Mouse (Mus musculus) embryonic fibroblast, embryonic 13.5 days (primary cell): ENCODE data around the gene Cyp4f39. TPM values are rescaled to one million over a fixed set of nuclear protein-coding genes. Genes with fewer than 3 reads are reported as not detected.

Experiments
- H3K27ac ChIP-seq: 2 replicates; pipeline ENCODE4 v1.5.1; 2012; ENCODE audit warnings: low read length, control low read depth, inconsistent platforms; ENCODE audit not compliant: insufficient read depth
- H3K4me1 ChIP-seq: 2 replicates; pipeline ENCODE4 v1.6.1; 2011; ENCODE audit warnings: low read length; ENCODE audit not compliant: control insufficient read depth, insufficient read depth
- H3K4me3 ChIP-seq: 2 replicates; pipeline ENCODE4 v1.5.1; 2011; ENCODE audit warnings: mild to moderate bottlenecking, control low read depth, low read length; ENCODE audit not compliant: insufficient read depth
- CTCF ChIP-seq: IDR thresholded peaks from 2 replicates; pipeline ENCODE4 v1.5.1; 2011; ENCODE audit warnings: mild to moderate bottlenecking, control low read depth, low read length, moderate library complexity, borderline replicate concordance; ENCODE audit not compliant: insufficient read depth
- POLR2A ChIP-seq: IDR thresholded peaks from 2 replicates; pipeline ENCODE4 v1.6.1; 2011; ENCODE audit warnings: low read depth, mild to moderate bottlenecking, control low read depth, low read length, moderate library complexity
- polyA plus RNA-seq: library from polyadenylated mRNA; stranded (reverse); fragments of >200 nt; gene quantifications from 2 replicates; pipeline ENCODE4 v1.2.4, GENCODE M21; 2011; ENCODE audit warnings: low read depth; ENCODE audit not compliant: missing spikeins, insufficient read length

The Cyp4f39 gene
- polyA plus RNA-seq, 1 experiment, result not detected

GRCm38 (mm10) chr17:32454997-32455396 is 2.5 kb downstream of the Cyp4f39 start:
- H3K4me1 ChIP-seq, result no peaks in the 10 kb centered on the region
- TF ChIP-seq POLR2A (no peak), CTCF (no peak)

GRCm38 (mm10) chr17:32468494-32468893 is 16.0 kb downstream of the Cyp4f39 start:
- H3K4me3 ChIP-seq, result no peak overlapping the region
- no peaks in the 10 kb centered on the region for H3K4me1 ChIP-seq
- TF ChIP-seq POLR2A (no peak), CTCF (no peak)
- no peak overlapping the region for H3K27ac ChIP-seq

More at GRCm38 (mm10) chr17:32454997-32455396, 2.5 kb downstream of the Cyp4f39 start:
- no peak overlapping the region for H3K27ac ChIP-seq
- no peak overlapping the region for H3K4me3 ChIP-seq

- TF ChIP-seq CTCF (no peak), POLR2A (no peak)
- Histone ChIP-seq H3K4me1 (no peaks in the 10 kb centered on the region), H3K27ac (no peak overlapping the region), H3K4me3 (no peak overlapping the region)
Measured at GRCm38 (mm10) chr17:32470795-32471194, 18.3 kb downstream of the Cyp4f39 start.

GRCm38 (mm10) chr17:32472176-32472575 is 19.7 kb downstream of the Cyp4f39 start:
- no peak for TF ChIP-seq POLR2A
- no peak for TF ChIP-seq CTCF
- no peak overlapping the region for H3K27ac ChIP-seq
- no peak overlapping the region for H3K4me3 ChIP-seq
- no peaks in the 10 kb centered on the region for H3K4me1 ChIP-seq

GRCm38 (mm10) chr17:32474954-32475560 is 22.5 kb downstream of the Cyp4f39 start:
- H3K4me3 ChIP-seq, result no peak overlapping the region
- TF ChIP-seq CTCF (no peak), POLR2A (no peak)

GRCm38 (mm10) chr17:32477204-32477603 is 24.7 kb downstream of the Cyp4f39 start:
- TF ChIP-seq CTCF (no peak), POLR2A (no peak)
- no peaks in the 10 kb centered on the region for H3K4me1 ChIP-seq
- H3K4me3 ChIP-seq, result no peak overlapping the region
- H3K27ac ChIP-seq, result no peak overlapping the region

More at GRCm38 (mm10) chr17:32474954-32475560, 22.5 kb downstream of the Cyp4f39 start:
- Histone ChIP-seq H3K27ac (no peak overlapping the region), H3K4me1 (no peaks in the 10 kb centered on the region)

- H3K27ac ChIP-seq, result no peak overlapping the region
- TF ChIP-seq POLR2A (no peak), CTCF (no peak)
- H3K4me3 ChIP-seq, result no peak overlapping the region
Measured at GRCm38 (mm10) chr17:32478727-32479126, 26.2 kb downstream of the Cyp4f39 start.

GRCm38 (mm10) chr17:32479554-32480506 is 27.3 kb downstream of the Cyp4f39 start:
- Histone ChIP-seq H3K4me1 (no peaks in the 10 kb centered on the region), H3K27ac (no peak overlapping the region), H3K4me3 (no peak overlapping the region)
- TF ChIP-seq CTCF (no peak), POLR2A (no peak)

More at GRCm38 (mm10) chr17:32478727-32479126, 26.2 kb downstream of the Cyp4f39 start:
- H3K4me1 ChIP-seq, result no peaks in the 10 kb centered on the region

GRCm38 (mm10) chr17:32481766-32482165 is 29.2 kb downstream of the Cyp4f39 start:
- Histone ChIP-seq H3K27ac (no peak overlapping the region), H3K4me3 (no peak overlapping the region), H3K4me1 (no peaks in the 10 kb centered on the region)
- TF ChIP-seq CTCF (no peak), POLR2A (no peak)

- TF ChIP-seq POLR2A, result no peak
- peak; percentile 35; the same call in 1 of the 2 replicates for TF ChIP-seq CTCF
- H3K4me1 ChIP-seq, result no peaks in the 10 kb centered on the region
- H3K27ac ChIP-seq, result no peak overlapping the region
- H3K4me3 ChIP-seq, result no peak overlapping the region
Measured at GRCm38 (mm10) chr17:32483200-32483599, 30.7 kb downstream of the Cyp4f39 start.
